ENCODE assay signal across 17 mouse cellular contexts in genomic region chr12:113130732-113131131, GRCm38 (mm10). TPM values are rescaled to one million over a fixed set of nuclear protein-coding genes. Genes with fewer than 3 reads are reported as not detected.
"Had no signal": no experiment of that assay in that cellular context is flagged by ENCODE, and none has a peak within 500 bp of the region (broad histone marks: within the 10 kb centered on the region; RNA-seq: fewer than 3 reads in every experiment).

No protein-coding gene starts in this region.

- DNase-seq: retina, postnatal 1 day; right cerebral cortex, adult 18-20 months; right cerebral cortex, postnatal 14 days; right cerebral cortex, postnatal 25 days; right cerebral cortex, postnatal 4 days; spleen, adult 18-20 months; thymus, adult 18-20 months; thymus, adult 2 months; thymus, postnatal 14 days; thymus, postnatal 25 days; thymus, postnatal 36 days; thymus, postnatal 4 days had no signal

- H3K9me3 ChIP-seq: neural tube, embryonic 13.5 days; neural tube, embryonic 15.5 days; stomach, embryonic 15.5 days had no signal

- H3K27me3 ChIP-seq: neural tube, embryonic 13.5 days; neural tube, embryonic 15.5 days; stomach, embryonic 15.5 days had no signal

- H3K4me3 ChIP-seq: neural tube, embryonic 13.5 days; neural tube, embryonic 15.5 days; stomach, embryonic 15.5 days had no signal

- H3K9ac ChIP-seq: neural tube, embryonic 13.5 days; neural tube, embryonic 15.5 days; stomach, embryonic 15.5 days had no signal

- H3K27ac ChIP-seq: neural tube, embryonic 13.5 days; neural tube, embryonic 15.5 days; stomach, embryonic 15.5 days; stomach, postnatal 0 days had no signal

- H3K4me1 ChIP-seq: neural tube, embryonic 13.5 days had no signal

RNA-seq across cellular contexts. Expression of gene Tmem121, which starts 55.0 kb away (rescaled TPM):
- total RNA-seq: neutrophil, adult 5-6 weeks had no signal
